Mouse (Mus musculus) heart, postnatal 0 days (tissue): Measurements from ENCODE around the gene Crybb1.

ENCODE experiments used
- CTCF ChIP-seq: IDR thresholded peaks from 2 replicates; pipeline ENCODE4 v1.5.1; 2016; ENCODE audit warnings: antibody characterized with exemption, control low read depth, low read depth
- EP300 ChIP-seq: IDR thresholded peaks from 2 replicates; pipeline ENCODE4 v1.6.1; 2016; ENCODE audit warnings: antibody characterized with exemption, low read depth

DNA sequence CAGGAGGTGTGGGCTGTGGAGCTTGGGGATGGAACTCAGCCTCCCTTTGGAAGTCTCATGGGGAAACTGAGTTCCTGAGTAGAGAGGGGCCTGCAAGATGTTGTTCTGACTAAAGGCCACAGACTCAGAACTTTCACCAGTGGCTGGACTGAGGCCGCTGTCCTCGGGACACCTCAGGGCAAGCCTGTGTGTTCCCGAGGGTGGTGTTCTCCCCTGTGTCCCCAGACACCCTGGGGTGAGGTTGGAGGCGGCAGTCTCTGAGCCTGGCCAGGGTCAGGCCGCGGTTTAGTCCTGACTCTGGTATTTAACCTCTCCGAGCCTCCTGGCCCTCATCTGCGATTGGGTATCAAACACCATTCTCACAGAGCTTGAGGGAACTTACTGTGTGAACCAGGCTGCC, 39.9 kb downstream of the Crybb1 start:
- TF ChIP-seq EP300 (no peak), CTCF (no peak)
